Mouse (Mus musculus) C2C12 (cell line): ENCODE results near the gene Tcaf3.

Experiments
- CTCF ChIP-seq: IDR thresholded peaks from one replicate; pipeline ENCODE4 v1.5.1; 2011; ENCODE audit not compliant: control insufficient read depth, insufficient read depth, insufficient read length
- USF1 ChIP-seq: IDR thresholded peaks from one replicate; pipeline ENCODE4 v1.6.1; 2011; ENCODE audit warnings: low read depth, mild to moderate bottlenecking, control low read depth, moderate library complexity

DNA sequence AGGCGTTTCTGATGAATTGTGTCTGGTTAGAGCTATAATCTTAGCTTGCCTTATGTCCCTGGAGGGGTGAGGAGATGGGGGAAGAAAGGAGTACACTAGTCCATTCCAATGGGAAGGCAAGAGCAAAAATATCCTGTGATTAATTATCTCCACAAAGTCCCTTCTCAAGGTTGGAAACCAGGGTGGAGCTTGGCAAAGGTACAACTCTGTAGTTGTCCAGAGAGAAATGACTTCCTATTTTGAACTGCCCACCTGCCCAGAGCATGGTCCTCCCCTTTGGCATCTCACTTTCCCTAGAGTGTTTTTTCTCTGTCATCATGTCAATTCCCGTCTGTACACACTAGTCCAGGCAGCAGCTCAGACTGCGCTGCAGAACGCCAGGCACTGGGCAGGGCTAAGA, 50.0 kb downstream of the Tcaf3 start, which contains the start of gene Olfr455:
- TF ChIP-seq CTCF: no peak
- TF ChIP-seq USF1: no peak
